Mouse (Mus musculus): Measurements from ENCODE around the gene Ube4a.

- TF ChIP-seq CTCF (IDR thresholded peaks at IDR 0.05; ENCODE audit: extremely low read depth, insufficient read depth, insufficient read length, insufficient replicate concordance): no peak
- no peak for TF ChIP-seq POLR2A (IDR thresholded peaks at IDR 0.05; ENCODE audit: low read depth, low read length)
These were observed 91.2 kb downstream of the Ube4a start for GRCm38 (mm10) chr9:44874198-44874597.
